Mouse (Mus musculus): ENCODE results near the gene AI413582. TPM values are rescaled to one million over a fixed set of nuclear protein-coding genes. Genes with fewer than 3 reads are reported as not detected.

The AI413582 gene
- polyA plus RNA-seq, 1 experiment = 98.9 TPM

DNA sequence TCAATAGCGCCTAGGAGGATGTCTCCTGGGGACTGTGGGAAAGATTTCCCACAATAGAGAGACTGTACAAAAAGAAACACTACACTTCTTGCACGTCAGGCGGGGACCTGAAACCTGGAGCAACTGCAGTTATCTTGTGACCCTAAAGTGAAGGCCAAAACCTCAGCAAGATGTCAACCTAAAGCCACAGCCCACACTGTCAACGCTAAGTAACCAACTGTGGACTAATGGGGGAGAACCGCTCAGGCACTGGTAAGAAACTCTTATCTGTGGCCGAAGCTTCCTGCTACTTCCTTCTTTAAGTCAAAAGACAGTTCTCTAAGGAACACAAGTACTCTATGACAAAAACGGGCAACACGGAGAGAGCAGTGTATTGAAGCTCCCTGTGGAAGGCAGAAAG is 22.7 kb upstream of the AI413582 start:
- Histone ChIP-seq H3K27ac (ENCODE audit: insufficient read depth, low read length) (no peak overlapping the region; the same call in 1 of the 2 replicates), H3K27me3 (ENCODE audit: control insufficient read depth, insufficient read depth, low read length) (no peaks in the 10 kb centered on the region), H3K4me3 (replicated peaks; ENCODE audit: insufficient read depth, low read depth, low read length) (no peak overlapping the region), H3K4me1 (ENCODE audit: control insufficient read depth, insufficient read depth, low read length) (peaks cover 26% of the 10 kb centered on the region)
- 67% methylated on average over 8 of the region's 8 CpGs for WGBS
- TF ChIP-seq CTCF (IDR thresholded peaks at IDR 0.05; ENCODE audit: borderline replicate concordance, insufficient read depth, low read depth, low read length) = no peak
- DNase-seq = no peak

DNA sequence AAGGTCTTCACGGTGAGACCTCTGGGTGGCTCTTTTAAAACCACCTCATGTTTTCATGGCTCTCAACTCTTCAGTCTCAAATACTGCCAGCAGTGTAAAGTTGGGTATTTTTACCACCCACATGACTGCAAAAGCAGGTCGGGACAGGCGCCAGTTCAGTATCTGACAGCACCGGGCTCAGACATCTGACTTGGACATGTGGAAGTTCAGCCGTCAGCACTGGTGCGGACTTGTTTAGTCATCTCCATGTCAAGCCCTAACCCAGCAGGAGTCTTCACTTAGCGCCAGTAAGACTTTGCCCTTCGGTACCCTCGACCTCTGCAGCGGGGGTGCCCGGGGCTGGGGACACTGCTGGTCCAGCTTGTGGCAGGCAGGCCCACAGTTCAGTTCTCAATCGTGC is 21.7 kb upstream of the AI413582 start:
- peak overlapping the region; percentile 37 for H3K27ac ChIP-seq (ENCODE audit: insufficient read depth, low read length)

DNA sequence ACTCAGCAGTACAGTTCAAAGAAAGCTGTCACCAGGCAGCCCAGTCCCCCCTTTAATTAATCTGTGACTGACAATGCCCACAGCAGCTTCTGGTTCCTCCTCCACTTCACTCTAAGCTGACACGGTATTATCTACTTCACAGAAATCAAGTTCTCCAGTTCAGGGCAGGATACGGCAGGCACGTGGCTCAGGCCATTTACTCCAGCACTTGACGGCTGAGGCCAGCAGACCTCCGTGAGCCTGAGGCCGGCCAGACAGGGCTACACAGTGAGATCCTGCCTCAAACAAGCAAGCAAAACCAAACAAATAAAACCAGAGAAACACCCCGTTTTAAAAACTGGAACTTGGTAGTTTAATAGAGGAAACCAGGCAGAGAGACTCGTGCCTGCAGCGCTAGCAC is 21.1 kb upstream of the AI413582 start:
- no peak for DNase-seq
- TF ChIP-seq CTCF (IDR thresholded peaks at IDR 0.05; ENCODE audit: borderline replicate concordance, insufficient read depth, low read depth, low read length) (no peak), POLR2A (IDR thresholded peaks at IDR 0.05; ENCODE audit: borderline replicate concordance, insufficient read depth, low read length) (no peak)
- Histone ChIP-seq H3K4me1 (ENCODE audit: control insufficient read depth, insufficient read depth, low read length) (peaks cover 32% of the 10 kb centered on the region), H3K27ac (ENCODE audit: insufficient read depth, low read length) (peak overlapping the region; percentile 37; the same call in 1 of the 2 replicates), H3K27me3 (ENCODE audit: control insufficient read depth, insufficient read depth, low read length) (no peaks in the 10 kb centered on the region), H3K4me3 (replicated peaks; ENCODE audit: insufficient read depth, low read depth, low read length) (no peak overlapping the region)
- 62% methylated on average over 9 of the region's 9 CpGs for WGBS

More for the DNA sequence above, 21.7 kb upstream of the AI413582 start:
- WGBS = 14% methylated on average over 12 of the region's 12 CpGs
- no peak overlapping the region for H3K4me3 ChIP-seq (replicated peaks; ENCODE audit: insufficient read depth, low read depth, low read length)
- no peaks in the 10 kb centered on the region for H3K27me3 ChIP-seq (ENCODE audit: control insufficient read depth, insufficient read depth, low read length)
- peak in 1 of 2 experiments; percentile 63 for DNase-seq
- H3K4me1 ChIP-seq (ENCODE audit: control insufficient read depth, insufficient read depth, low read length) = peaks cover 29% of the 10 kb centered on the region
- TF ChIP-seq POLR2A (IDR thresholded peaks at IDR 0.05; ENCODE audit: borderline replicate concordance, insufficient read depth, low read length) = no peak

DNA sequence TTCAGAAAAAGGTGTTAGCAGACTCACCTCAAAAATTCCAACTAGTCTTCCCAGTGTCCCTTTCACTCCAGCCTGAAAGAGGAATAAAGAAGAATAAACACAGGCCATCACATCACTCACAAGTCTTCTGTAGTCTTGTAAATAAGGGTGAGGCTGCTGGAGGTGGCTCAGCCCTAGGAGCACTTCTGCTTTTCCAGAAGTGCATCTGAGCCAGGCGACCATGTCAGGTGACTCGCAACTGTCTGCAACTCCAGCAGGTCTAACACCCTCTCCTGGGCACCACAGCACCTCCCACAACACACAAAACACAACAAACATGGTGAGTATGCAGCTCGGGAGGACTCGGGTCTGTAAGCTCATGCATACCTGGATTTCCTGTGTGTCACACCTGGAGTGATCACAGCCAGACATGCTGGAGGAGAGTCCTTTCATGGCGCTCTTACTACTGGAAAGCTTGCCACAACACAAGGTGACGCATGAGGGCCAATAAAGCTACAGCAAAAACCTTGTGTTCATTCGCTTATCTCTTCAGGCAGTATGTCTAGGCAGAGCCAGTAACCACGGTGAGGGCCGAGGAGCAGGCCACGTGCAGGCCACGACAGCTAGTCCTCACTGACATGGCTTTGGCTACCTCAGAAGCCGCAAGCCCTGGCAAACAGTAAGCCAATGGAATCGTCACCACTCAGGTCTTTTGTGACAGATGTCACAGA is 17.8 kb upstream of the AI413582 start:
- Histone ChIP-seq H3K4me1 (ENCODE audit: control insufficient read depth, insufficient read depth, low read length) (peaks cover 48% of the 10 kb centered on the region), H3K27ac (ENCODE audit: insufficient read depth, low read length) (no peak overlapping the region), H3K4me3 (replicated peaks; ENCODE audit: insufficient read depth, low read depth, low read length) (no peak overlapping the region), H3K27me3 (ENCODE audit: control insufficient read depth, insufficient read depth, low read length) (no peaks in the 10 kb centered on the region)
- TF ChIP-seq POLR2A (IDR thresholded peaks at IDR 0.05; ENCODE audit: borderline replicate concordance, insufficient read depth, low read length) = no peak
- no peak for TF ChIP-seq CTCF (IDR thresholded peaks at IDR 0.05; ENCODE audit: borderline replicate concordance, insufficient read depth, low read depth, low read length)
- DNase-seq = no peak
- WGBS = 65% methylated on average over 13 of the region's 13 CpGs

DNA sequence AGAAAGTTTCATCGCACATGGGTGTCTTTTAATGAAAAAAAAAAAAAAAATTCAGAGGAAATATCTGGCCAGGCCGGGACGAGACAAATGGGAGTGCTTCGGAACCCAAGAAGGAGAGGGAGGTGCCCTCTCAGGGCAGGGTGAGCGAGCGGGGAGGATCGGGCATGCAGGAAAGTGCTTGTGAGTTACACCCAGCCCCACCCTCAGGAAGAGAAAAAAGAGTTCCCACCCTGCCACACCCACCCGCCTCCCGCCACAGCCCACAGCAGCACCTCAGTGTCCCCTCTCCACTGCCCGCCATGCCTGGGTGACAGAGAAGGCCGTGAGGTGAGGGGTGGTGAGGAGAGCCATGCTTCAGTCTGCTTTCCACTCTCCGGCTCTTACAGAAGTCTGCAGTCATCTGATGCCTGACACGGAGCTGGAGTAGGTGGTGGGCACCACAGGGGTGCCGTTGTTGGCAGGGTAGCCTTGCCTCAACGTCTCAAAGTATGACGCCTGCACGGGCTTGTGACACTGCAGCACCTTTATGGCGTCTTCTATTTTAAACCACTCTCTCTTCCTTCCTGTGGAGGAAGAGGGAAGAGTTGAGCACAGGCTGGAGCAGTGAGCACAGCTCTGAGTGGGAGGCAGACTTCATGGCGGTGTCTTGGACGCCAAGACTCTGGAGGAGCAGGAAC is 15.0 kb upstream of the AI413582 start:
- TF ChIP-seq CTCF (IDR thresholded peaks at IDR 0.05; ENCODE audit: borderline replicate concordance, insufficient read depth, low read depth, low read length) = no peak
- Histone ChIP-seq H3K27ac (ENCODE audit: insufficient read depth, low read length) (peak overlapping the region; percentile 87; the same call in 1 of the 2 replicates), H3K4me1 (ENCODE audit: control insufficient read depth, insufficient read depth, low read length) (peaks cover 51% of the 10 kb centered on the region), H3K27me3 (ENCODE audit: control insufficient read depth, insufficient read depth, low read length) (no peaks in the 10 kb centered on the region), H3K4me3 (replicated peaks; ENCODE audit: insufficient read depth, low read depth, low read length) (no peak overlapping the region)
- WGBS = 44% methylated on average over 20 of the region's 20 CpGs
- DNase-seq = no peak

DNA sequence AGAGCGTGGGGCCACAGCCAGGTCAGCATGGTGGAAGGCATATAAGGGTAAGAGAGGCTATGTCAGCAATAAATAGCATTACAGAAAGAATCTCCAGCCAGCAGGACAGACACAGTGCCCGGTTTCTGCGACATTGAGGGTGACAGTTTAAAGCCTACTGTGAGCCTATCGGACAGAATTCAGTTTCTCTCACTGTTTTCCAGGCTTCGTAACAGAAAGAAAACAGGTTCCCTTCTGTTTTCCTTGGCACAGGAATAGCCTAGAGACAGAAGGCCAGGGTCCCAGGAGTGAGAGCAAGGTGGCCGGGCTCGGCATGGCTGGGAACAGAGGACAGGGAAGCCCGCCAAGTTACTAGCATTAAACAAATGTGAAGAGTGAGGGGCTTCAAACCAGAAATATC is 14.3 kb upstream of the AI413582 start:
- Histone ChIP-seq H3K4me1 (ENCODE audit: control insufficient read depth, insufficient read depth, low read length) (peaks cover 58% of the 10 kb centered on the region), H3K4me3 (replicated peaks; ENCODE audit: insufficient read depth, low read depth, low read length) (no peak overlapping the region), H3K27me3 (ENCODE audit: control insufficient read depth, insufficient read depth, low read length) (no peaks in the 10 kb centered on the region), H3K27ac (ENCODE audit: insufficient read depth, low read length) (peak overlapping the region; percentile 87)
- peak; percentile 68 to 86 for DNase-seq
- WGBS = 7% methylated on average over 8 of the region's 8 CpGs
- TF ChIP-seq POLR2A (IDR thresholded peaks at IDR 0.05; ENCODE audit: borderline replicate concordance, insufficient read depth, low read length) = no peak
- TF ChIP-seq CTCF (IDR thresholded peaks at IDR 0.05; ENCODE audit: borderline replicate concordance, insufficient read depth, low read depth, low read length) = no peak

GRCm38 (mm10) chr17:27578487-27578886 is 12.9 kb upstream of the AI413582 start:
- H3K4me1 ChIP-seq (ENCODE audit: control insufficient read depth, insufficient read depth, low read length) = peaks cover 64% of the 10 kb centered on the region
- no peaks in the 10 kb centered on the region for H3K27me3 ChIP-seq (ENCODE audit: control insufficient read depth, insufficient read depth, low read length)
- H3K27ac ChIP-seq (ENCODE audit: insufficient read depth, low read length) = peak overlapping the region; percentile 41
- no peak overlapping the region for H3K4me3 ChIP-seq (replicated peaks; ENCODE audit: insufficient read depth, low read depth, low read length)
- DNase-seq = peak in 1 of 2 experiments; percentile 48
- TF ChIP-seq POLR2A (IDR thresholded peaks at IDR 0.05; ENCODE audit: borderline replicate concordance, insufficient read depth, low read length) (no peak), CTCF (IDR thresholded peaks at IDR 0.05; ENCODE audit: borderline replicate concordance, insufficient read depth, low read depth, low read length) (no peak)
- 45% methylated on average over 10 of the region's 10 CpGs for WGBS

DNA sequence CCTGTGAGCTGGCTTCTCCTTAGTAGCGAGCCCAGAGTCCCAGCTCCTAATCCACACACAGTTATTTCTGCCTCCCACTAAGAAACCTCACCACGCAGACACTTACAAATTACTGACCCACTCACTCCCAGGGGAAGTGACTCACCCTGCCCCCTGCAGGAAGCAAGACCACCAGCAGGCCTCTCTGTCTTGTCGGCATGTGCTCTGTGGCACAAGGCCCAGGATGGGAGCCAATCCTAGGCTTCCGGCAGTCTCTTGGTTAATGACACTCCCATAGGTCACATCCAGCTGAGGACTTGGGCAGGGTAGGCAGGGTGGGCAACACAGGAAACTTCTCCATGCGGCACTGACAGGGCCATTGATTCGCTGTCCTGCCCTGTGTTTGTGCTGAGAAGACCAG is 11.9 kb upstream of the AI413582 start:
- no peak overlapping the region for H3K27ac ChIP-seq (ENCODE audit: insufficient read depth, low read length)
- TF ChIP-seq POLR2A (IDR thresholded peaks at IDR 0.05; ENCODE audit: borderline replicate concordance, insufficient read depth, low read length) (no peak), CTCF (IDR thresholded peaks at IDR 0.05; ENCODE audit: borderline replicate concordance, insufficient read depth, low read depth, low read length) (0 out of 2 replicates have a peak, but pooled peaks have one; percentile 0)
- 38% methylated on average over 6 of the region's 6 CpGs for WGBS

More for the DNA sequence above, 11.9 kb upstream of the AI413582 start:
- DNase-seq = no peak
- Histone ChIP-seq H3K4me1 (ENCODE audit: control insufficient read depth, insufficient read depth, low read length) (peaks cover 60% of the 10 kb centered on the region), H3K27me3 (ENCODE audit: control insufficient read depth, insufficient read depth, low read length) (no peaks in the 10 kb centered on the region), H3K4me3 (replicated peaks; ENCODE audit: insufficient read depth, low read depth, low read length) (no peak overlapping the region)
